Mouse (Mus musculus) C2C12 (cell line): ENCODE measurements around the gene Cd24a.

Experiments
- CTCF ChIP-seq: IDR thresholded peaks from one replicate; pipeline ENCODE4 v1.5.1; 2011; ENCODE audit not compliant: control insufficient read depth, insufficient read depth, insufficient read length
- MYOD1 ChIP-seq: IDR thresholded peaks from one replicate; pipeline ENCODE4 v1.6.1; 2011; ENCODE audit warnings: low read depth; ENCODE audit not compliant: control insufficient read depth, insufficient read length
- USF1 ChIP-seq: IDR thresholded peaks from one replicate; pipeline ENCODE4 v1.6.1; 2011; ENCODE audit warnings: low read depth, mild to moderate bottlenecking, control low read depth, moderate library complexity

DNA sequence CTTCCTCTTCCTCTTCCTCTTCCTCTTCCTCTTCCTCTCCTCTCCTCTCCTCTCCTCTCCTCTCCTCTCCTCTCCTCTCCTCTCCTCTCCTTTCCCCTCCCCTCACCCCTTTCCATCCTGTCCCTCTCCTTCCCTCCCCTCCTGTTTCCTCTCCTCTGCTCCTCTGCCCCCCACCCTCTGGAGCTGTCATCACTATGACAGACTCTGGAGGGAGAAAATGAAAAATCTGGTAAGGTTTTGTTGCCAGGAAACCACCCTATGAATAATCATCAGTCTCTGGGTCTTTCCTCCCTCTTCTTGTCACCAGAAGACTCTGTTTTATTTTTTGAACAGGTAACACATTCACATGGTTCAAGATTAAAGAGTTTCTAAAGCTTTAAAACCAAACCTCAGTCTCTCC lies 53.0 kb downstream of the Cd24a start:
- TF ChIP-seq CTCF (no peak), MYOD1 (no peak), USF1 (no peak)
